Mouse (Mus musculus): ENCODE measurements at regions not wholly inside any gene's neighbourhood (a gene's known extent, or its start where the extent isn't known, plus 50 kb on each side); places are given as distances from the start of the nearest gene placed in this dataset.

DNA sequence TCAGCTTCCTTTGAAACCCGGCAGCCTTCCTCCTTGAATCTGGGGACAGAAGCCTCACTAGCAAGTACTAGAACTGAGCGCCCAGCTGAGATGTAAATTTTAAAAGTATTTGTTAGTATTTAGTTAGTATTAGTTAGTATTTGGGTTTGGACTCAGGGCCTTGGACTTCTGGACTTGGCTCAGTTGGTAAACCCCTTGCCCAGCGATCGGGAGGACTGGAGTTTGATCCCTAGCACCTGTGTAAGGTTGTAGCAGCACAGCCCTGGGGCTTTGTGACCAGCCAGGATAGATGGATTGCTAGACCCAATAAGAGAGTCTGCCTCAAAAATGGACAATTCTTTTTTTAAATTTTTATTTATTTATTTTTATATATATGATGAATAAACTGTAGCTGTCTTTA lies 62.7 kb upstream of the Ppp2r5a start:
- Histone ChIP-seq H3K9ac (ENCODE audit: control insufficient read depth, low read depth, low read length, poor library complexity, severe bottlenecking) (no peak overlapping the region), H3K36me3 (ENCODE audit: control insufficient read depth in 1 of 2, insufficient read depth in 2 of 2, low read length in 2 of 2) (no peaks in the 10 kb centered on the region), H3K27me3 (ENCODE audit: control insufficient read depth in 1 of 2, insufficient read depth in 2 of 2, low read length in 2 of 2) (peaks cover 4 to 17% of the 10 kb centered on the region in 2 experiments), H3K9me3 (replicated peaks; ENCODE audit: insufficient read depth, low read length) (no peaks in the 10 kb centered on the region), H3K79me2 (ENCODE audit: control insufficient read depth, insufficient read depth, low read length, poor library complexity) (no peaks in the 10 kb centered on the region), H3K4me3 (ENCODE audit: control insufficient read depth in 1 of 2, insufficient read depth in 1 of 2, low read depth in 2 of 2, low read length in 2 of 2) (no peak overlapping the region), H3K27ac (ENCODE audit: control insufficient read depth, low read depth, low read length) (no peak overlapping the region), H3K4me1 (ENCODE audit: control insufficient read depth in 1 of 2, insufficient read depth in 2 of 2, low read length in 2 of 2) (0 out of 4 replicates have a peak, but pooled peaks cover 0 to 9% of the 10 kb centered on the region in 2 experiments)
- TF ChIP-seq ZKSCAN1 (IDR thresholded peaks at IDR 0.05; ENCODE audit: low read depth, low read length) (no peak), GABPA (IDR thresholded peaks at IDR 0.05; ENCODE audit: low read depth, low read length) (no peak), USF1 (IDR thresholded peaks at IDR 0.05; ENCODE audit: low read depth, low read length) (no peak), UBTF (IDR thresholded peaks at IDR 0.05; ENCODE audit: borderline replicate concordance, insufficient read depth, low read depth, low read length) (no peak), BHLHE40 (IDR thresholded peaks at IDR 0.05; ENCODE audit: borderline replicate concordance, low read depth, low read length) (no peak), CHD1 (IDR thresholded peaks at IDR 0.05; ENCODE audit: low read depth, low read length) (no peak), MAZ (IDR thresholded peaks at IDR 0.05; ENCODE audit: low read depth, low read length) (no peak), MYC (IDR thresholded peaks at IDR 0.05; ENCODE audit: low read depth, low read length) (no peak), POLR2A (IDR thresholded peaks at IDR 0.05; ENCODE audit: control insufficient read depth in 1 of 2, insufficient read depth in 1 of 2, low read depth in 1 of 2, low read length in 2 of 2, poor library complexity in 1 of 2) (no peak), GATA1 (IDR thresholded peaks at IDR 0.05; ENCODE audit: low read depth, low read length) (no peak), MYB (IDR thresholded peaks at IDR 0.05; ENCODE audit: low read depth, low read length) (no peak), CTCF (IDR thresholded peaks at IDR 0.05 in 2 of 3, conservative IDR thresholded peaks at IDR 0.05 in 1 of 3; ENCODE audit: control insufficient read depth in 1 of 3, insufficient read depth in 1 of 3, low read depth in 2 of 3, low read length in 3 of 3, poor library complexity in 1 of 3, severe bottlenecking in 1 of 3) (no peak), RCOR1 (IDR thresholded peaks at IDR 0.05; ENCODE audit: low read depth, low read length) (no peak), MAFK (IDR thresholded peaks at IDR 0.05; ENCODE audit: borderline replicate concordance, low read depth, low read length) (no peak), ZMIZ1 (IDR thresholded peaks at IDR 0.05; ENCODE audit: low read depth, low read length) (no peak), KAT2A (conservative IDR thresholded peaks at IDR 0.05; ENCODE audit: low read depth, low read length) (no peak), RAD21 (IDR thresholded peaks at IDR 0.05; ENCODE audit: low read depth, low read length) (no peak), E2F4 (IDR thresholded peaks at IDR 0.05; ENCODE audit: borderline replicate concordance, low read depth, low read length) (no peak)
- DNase-seq (ENCODE audit: low read depth, low spot score), result no peak

DNA sequence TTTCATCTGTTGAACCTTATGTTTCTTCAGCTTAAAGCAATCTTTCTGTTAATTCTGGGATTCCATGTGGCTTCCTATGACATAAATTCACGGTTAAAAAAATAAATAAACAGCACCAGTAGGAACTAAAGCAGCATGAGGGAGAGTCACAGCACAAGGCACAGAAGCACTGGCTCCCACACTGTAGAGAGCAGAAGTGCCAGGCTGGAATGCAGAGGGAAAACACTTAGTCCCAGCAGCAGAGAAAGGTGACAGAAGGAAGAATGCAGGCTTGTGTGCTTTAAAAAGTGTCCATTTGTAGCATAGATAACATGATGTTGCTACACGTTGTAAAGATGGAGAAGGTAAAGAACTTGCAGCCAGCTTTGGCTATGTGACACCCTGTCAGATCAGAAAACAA lies 62.1 kb upstream of the Ppp2r5a start:
- no peak overlapping the region for H3K27ac ChIP-seq (ENCODE audit: control insufficient read depth, low read depth, low read length)
- H3K9ac ChIP-seq (ENCODE audit: control insufficient read depth, low read depth, low read length, poor library complexity, severe bottlenecking), result no peak overlapping the region
- H3K27me3 ChIP-seq (ENCODE audit: control insufficient read depth in 1 of 2, insufficient read depth in 2 of 2, low read length in 2 of 2), result peaks cover 4 to 17% of the 10 kb centered on the region in 2 experiments
- no peaks in the 10 kb centered on the region for H3K9me3 ChIP-seq (replicated peaks; ENCODE audit: insufficient read depth, low read length)
- DNase-seq (ENCODE audit: low read depth, low spot score), result no peak
- 0 out of 4 replicates have a peak, but pooled peaks cover 0 to 3% of the 10 kb centered on the region in 2 experiments for H3K4me1 ChIP-seq (ENCODE audit: control insufficient read depth in 1 of 2, insufficient read depth in 2 of 2, low read length in 2 of 2)
- no peak overlapping the region for H3K4me3 ChIP-seq (ENCODE audit: control insufficient read depth in 1 of 2, insufficient read depth in 1 of 2, low read depth in 2 of 2, low read length in 2 of 2)
- no peak for TF ChIP-seq MAFK (IDR thresholded peaks at IDR 0.05; ENCODE audit: borderline replicate concordance, low read depth, low read length)
- no peak for TF ChIP-seq POLR2AphosphoS5 (IDR thresholded peaks at IDR 0.05; ENCODE audit: borderline replicate concordance, low read depth, low read length)
- TF ChIP-seq ZKSCAN1 (IDR thresholded peaks at IDR 0.05; ENCODE audit: low read depth, low read length), result no peak
- no peak for TF ChIP-seq RAD21 (IDR thresholded peaks at IDR 0.05; ENCODE audit: low read depth, low read length)
- no peak for TF ChIP-seq GATA1 (IDR thresholded peaks at IDR 0.05; ENCODE audit: low read depth, low read length)
- no peak for TF ChIP-seq CTCF (IDR thresholded peaks at IDR 0.05 in 2 of 3, conservative IDR thresholded peaks at IDR 0.05 in 1 of 3; ENCODE audit: control insufficient read depth in 1 of 3, insufficient read depth in 1 of 3, low read depth in 2 of 3, low read length in 3 of 3, poor library complexity in 1 of 3, severe bottlenecking in 1 of 3)
- TF ChIP-seq NRF1 (IDR thresholded peaks at IDR 0.05; ENCODE audit: insufficient read depth, low read depth, low read length, poor library complexity, severe bottlenecking), result no peak
- no peak for TF ChIP-seq GABPA (IDR thresholded peaks at IDR 0.05; ENCODE audit: low read depth, low read length)
- no peak for TF ChIP-seq EP300 (IDR thresholded peaks at IDR 0.05; ENCODE audit: low read depth in 1 of 2, low read length in 2 of 2)
- no peak for TF ChIP-seq SIN3A (IDR thresholded peaks at IDR 0.05; ENCODE audit: low read length)
- TF ChIP-seq ETS1 (IDR thresholded peaks at IDR 0.05; ENCODE audit: low read depth, low read length), result no peak
- no peak for TF ChIP-seq SMC3 (IDR thresholded peaks at IDR 0.05; ENCODE audit: low read depth, low read length)
- TF ChIP-seq HCFC1 (IDR thresholded peaks at IDR 0.05; ENCODE audit: low read depth, low read length), result no peak
- TF ChIP-seq MYC (IDR thresholded peaks at IDR 0.05; ENCODE audit: low read depth, low read length), result no peak
- no peak for TF ChIP-seq POLR2AphosphoS2 (IDR thresholded peaks at IDR 0.05; ENCODE audit: low read length)
- no peaks in the 10 kb centered on the region for H3K79me2 ChIP-seq (ENCODE audit: control insufficient read depth, insufficient read depth, low read length, poor library complexity)
- no peaks in the 10 kb centered on the region for H3K36me3 ChIP-seq (ENCODE audit: control insufficient read depth in 1 of 2, insufficient read depth in 2 of 2, low read length in 2 of 2)

All from MEL (cell line).